31 mouse cellular contexts compared by ENCODE assay signal in the genomic region with DNA sequence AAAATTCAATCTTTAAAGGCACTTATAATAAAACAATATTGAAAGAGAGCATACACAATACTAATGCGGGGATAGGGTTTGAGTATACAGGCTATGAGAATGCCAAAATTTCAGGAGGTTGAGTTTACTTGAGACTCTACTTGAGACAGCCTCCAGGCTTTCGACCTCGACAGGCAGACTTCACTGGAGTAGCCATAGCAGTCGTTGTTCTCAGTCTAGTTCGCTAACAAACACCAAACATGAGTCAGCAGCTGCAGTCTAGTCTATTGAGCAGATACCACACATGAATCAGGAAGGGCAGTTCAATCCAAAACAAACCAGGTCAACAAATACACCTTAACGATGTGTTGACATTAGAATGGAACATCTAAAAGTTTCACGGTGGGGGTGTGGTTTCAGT. TPM values are rescaled to one million over a fixed set of nuclear protein-coding genes. Genes with fewer than 3 reads are reported as not detected.
"Had no signal": no experiment of that assay in that cellular context is flagged by ENCODE, and none has a peak within 500 bp of the region (broad histone marks: within the 10 kb centered on the region; RNA-seq: fewer than 3 reads in every experiment).

No protein-coding gene starts in this region.

RNA-seq across cellular contexts. Expression of gene Vmn2r111, which starts 52.8 kb away (rescaled TPM):
- total RNA-seq: common myeloid progenitor, adult 5-6 weeks; forebrain, postnatal 0 days; gastrocnemius, adult 18-20 months; gastrocnemius, adult 2 months; gastrocnemius, adult 8-10 months; gastrocnemius, postnatal 10 days; gastrocnemius, postnatal 14 days; gastrocnemius, postnatal 25 days; gastrocnemius, postnatal 36 days; gastrocnemius, postnatal 4 days; granulocyte monocyte progenitor cell, adult 5-6 weeks; heart, adult 18-20 months; heart, adult 2 months; heart, adult 8-10 months had no signal
- polyA plus RNA-seq: embryonic facial prominence, embryonic 10.5 days; embryonic facial prominence, embryonic 11.5 days; embryonic facial prominence, embryonic 12.5 days; embryonic facial prominence, embryonic 13.5 days; embryonic facial prominence, embryonic 14.5 days; embryonic facial prominence, embryonic 15.5 days; forebrain, embryonic 10.5 days; forebrain, embryonic 11.5 days; forebrain, embryonic 12.5 days; forebrain, embryonic 13.5 days; forebrain, embryonic 14.5 days; forebrain, embryonic 15.5 days; forebrain, embryonic 16.5 days; forebrain, postnatal 0 days; frontal cortex, adult 2 months; gonadal fat pad, adult 2 months; heart, adult 2 months; heart, embryonic 10.5 days; heart, embryonic 11.5 days had no signal
